Mouse (Mus musculus) splenic B cell, adult 2 months (primary cell): ENCODE data around the gene Tlr9.

Source experiments
- DNase-seq: peaks from one replicate; pipeline ENCODE4 v3.0.0-alpha.2; 2011; ENCODE audit warnings: low read depth, low spot score
- H3K27me3 ChIP-seq: 2 replicates; pipeline ENCODE4 v1.6.1; 2012; ENCODE audit warnings: mild to moderate bottlenecking, low read length, moderate library complexity, mixed read lengths; ENCODE audit not compliant: control insufficient read depth, poor library complexity, insufficient read depth, severe bottlenecking
- H3K36me3 ChIP-seq: 2 replicates; pipeline ENCODE4 v1.6.1; 2012; ENCODE audit warnings: mild to moderate bottlenecking, low read length, moderate library complexity, mixed read lengths; ENCODE audit not compliant: control insufficient read depth, poor library complexity, insufficient read depth, severe bottlenecking

The Tlr9 gene

DNA sequence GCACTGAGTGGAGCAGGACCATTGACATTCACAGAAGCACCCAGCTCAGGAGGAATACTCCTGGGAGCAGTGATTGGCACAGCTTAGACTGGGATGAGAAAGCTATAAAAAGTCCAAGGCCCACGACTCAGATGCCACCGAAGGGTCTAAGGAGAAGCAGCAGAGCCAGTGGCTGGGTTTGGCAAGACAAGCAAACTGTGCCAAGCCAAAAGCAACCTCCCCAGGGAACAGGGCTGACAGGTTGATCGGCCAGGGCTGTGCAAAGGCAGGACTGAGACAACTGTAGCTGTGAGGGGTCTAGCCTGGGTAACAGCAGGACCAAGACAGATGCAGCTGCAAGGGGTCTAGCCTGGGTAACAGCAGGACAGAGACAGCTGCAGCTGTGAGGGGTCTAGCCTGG is 10.6 kb downstream of the Tlr9 start:
- DNase-seq: no peak
- H3K27me3 ChIP-seq: no peaks in the 10 kb centered on the region
- H3K36me3 ChIP-seq: peaks cover 5% of the 10 kb centered on the region

DNA sequence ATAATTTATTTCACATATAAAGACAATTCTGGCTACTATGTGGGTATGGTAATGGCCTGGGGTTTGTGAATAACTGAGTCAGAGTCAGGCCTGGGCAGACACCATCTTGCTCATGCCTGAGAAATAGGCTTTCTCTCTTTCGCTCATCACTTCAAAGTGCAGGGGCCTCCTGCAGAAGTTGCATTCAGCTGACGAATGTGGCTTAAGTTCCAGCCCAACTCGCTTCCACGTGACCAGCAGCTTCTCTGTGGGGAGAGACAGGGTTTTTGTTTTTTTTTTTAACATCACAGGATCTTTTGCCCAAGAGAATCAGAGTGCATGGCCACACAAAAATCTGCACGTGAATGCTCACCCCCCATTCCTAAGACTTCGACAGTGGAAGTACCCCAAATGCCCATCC is 11.6 kb downstream of the Tlr9 start:
- Histone ChIP-seq H3K36me3 (peaks cover 4% of the 10 kb centered on the region), H3K27me3 (no peaks in the 10 kb centered on the region)
- no peak for DNase-seq

DNA sequence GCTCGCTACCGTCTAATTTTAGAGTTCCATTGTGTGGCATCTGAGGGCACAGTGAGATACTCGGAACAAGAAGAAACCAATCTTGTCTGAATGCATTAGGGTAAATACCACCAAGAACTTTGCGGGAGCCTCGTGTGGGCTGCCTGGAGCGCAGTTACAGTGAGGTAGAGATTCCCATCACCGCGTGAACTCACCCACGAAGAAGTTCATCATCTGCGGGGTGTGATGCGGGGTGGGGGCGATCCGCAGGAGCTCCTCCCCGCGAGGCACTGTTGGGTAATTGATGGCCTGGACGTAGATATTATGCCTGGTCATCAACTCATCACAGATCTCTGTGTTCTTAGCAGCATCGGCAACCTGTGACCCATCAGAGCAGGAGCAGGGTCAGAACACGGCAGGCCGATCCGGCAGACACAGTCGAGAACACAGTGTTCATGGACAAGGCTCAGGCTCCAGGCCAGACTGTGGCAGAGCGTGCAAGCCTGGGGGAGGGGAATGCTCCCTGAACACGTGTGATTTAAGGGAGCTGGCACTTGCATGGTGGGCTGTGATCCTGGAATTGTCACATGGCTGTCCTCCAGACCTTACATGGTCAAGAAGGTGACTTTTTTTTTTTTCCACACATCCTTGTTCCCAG is 12.9 kb downstream of the Tlr9 start:
- peaks cover 6% of the 10 kb centered on the region for H3K36me3 ChIP-seq
- DNase-seq: no peak

DNA sequence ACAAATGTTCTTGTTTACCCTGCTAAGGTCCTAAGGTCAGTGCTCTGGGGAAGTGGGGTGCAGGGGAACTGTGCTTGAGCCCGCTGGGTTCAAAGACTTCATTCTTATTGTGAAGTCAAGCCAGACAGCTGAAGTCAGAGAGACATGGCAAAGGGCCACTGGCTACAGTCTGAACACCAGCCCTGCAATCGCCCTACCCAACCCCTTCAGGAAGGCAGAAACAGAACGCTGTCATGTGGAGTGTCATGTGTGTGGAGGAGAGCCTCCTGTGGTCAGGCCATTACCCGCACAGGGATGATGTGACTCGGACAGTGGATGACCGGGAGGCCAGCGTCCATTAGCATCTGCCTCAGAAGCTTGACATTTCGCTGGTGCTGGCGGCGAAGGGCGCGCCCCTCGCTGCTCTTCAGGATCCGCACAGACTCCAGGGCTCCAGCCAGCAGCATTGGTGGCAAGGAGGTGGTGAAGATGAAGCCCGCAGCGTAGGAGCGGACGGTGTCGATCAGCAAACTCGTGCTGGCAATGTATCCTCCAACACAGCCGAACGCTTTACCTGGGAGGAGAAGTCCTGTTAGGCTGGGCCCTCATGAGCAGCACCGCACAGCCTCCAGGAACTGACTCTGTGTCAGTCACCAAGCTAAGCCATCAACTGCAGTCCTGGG is 13.9 kb downstream of the Tlr9 start:
- peaks cover 7% of the 10 kb centered on the region for H3K36me3 ChIP-seq
- H3K27me3 ChIP-seq: no peaks in the 10 kb centered on the region
- DNase-seq: no peak

More for the DNA sequence above, 12.9 kb downstream of the Tlr9 start:
- H3K27me3 ChIP-seq: no peaks in the 10 kb centered on the region

DNA sequence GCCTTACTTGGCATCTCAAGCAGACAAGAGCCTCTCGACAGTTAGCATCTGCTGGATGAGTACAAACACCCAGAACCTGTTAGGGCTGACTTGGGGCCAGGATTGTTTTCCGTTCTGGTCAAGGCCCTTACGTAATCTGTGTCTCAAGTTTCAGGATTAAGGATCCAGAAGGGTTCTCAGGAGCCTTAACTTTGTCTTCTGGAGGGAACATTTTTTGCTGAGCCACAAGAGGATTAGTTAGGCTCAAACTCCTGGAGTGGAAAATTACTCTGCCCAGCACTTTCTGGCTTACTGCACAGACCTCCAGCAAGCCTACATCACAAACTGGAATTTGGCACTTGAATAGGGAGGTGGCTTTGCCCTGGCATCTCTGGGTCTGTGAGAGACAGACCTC is 14.4 kb downstream of the Tlr9 start:
- DNase-seq: no peak
- Histone ChIP-seq H3K36me3 (peaks cover 10% of the 10 kb centered on the region), H3K27me3 (no peaks in the 10 kb centered on the region)

DNA sequence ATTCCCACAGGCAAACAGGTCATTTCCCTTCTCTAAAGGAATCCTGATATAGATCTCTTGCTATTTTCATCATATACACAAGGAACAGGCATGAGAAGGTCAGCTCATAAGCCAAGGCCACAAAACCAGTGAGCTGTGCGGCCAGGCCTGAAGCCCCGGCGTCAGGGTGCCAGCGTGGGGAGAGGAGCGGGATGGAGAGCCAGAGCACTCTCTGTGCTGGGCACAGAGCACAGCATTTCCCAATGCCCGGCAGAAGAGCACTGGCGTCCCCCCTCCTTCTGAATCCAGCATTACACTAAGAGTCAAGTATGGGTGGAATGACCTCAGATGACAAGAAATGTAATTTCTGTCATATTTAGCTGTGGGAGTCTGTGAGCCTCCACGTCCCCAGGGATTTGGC is 15.0 kb downstream of the Tlr9 start:
- DNase-seq: no peak
- H3K27me3 ChIP-seq: no peaks in the 10 kb centered on the region
- H3K36me3 ChIP-seq: peaks cover 10% of the 10 kb centered on the region

DNA sequence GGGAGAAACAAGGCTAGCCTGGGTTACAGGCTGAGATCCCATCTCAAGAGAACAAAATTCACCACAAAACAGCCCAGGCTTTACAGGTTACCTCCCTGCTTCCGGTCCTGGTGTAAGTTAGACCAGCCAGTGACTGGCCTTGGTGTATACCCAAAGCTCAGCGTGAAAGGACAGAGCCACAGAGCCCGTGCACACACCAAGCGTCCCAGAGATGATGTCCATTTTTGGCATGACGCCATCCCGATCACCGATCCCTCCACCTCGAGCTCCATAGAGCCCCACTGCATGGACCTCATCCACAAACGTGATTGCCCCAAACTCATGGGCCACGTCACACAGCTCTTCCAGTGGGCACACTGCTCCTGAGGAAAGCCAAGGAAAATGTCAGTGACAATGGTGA is 15.5 kb downstream of the Tlr9 start:
- peaks cover 10% of the 10 kb centered on the region for H3K36me3 ChIP-seq
- no peaks in the 10 kb centered on the region for H3K27me3 ChIP-seq
- no peak for DNase-seq

DNA sequence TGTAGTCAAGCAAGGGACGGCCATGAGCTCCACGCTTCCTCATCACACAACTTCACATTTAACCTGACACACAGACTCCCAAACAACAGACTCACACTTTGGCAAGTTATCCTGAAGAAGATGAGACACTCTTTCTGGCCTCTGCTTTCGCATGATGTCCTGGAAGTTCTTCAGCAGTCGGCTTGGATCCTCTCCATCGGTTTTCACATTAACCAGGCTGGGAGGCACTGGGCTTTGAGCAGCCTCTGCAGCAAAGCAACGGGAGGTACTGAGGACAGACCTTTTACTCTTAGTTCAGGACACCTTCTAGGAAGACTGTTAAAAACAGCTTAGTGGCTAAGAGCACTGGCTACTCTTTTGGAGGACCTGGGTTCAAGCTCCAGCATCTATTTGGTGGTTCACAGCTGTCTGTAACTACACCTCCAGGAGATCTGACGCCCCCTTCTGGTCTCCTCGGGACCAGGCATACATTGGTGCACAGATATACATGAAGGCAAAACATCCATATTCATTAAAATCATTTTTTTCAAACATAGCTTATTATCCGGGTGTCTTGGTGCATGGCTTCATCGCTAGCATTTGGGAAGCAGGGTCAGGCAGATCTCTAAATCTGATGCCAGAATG is 19.3 kb downstream of the Tlr9 start:
- no peak for DNase-seq
- no peaks in the 10 kb centered on the region for H3K27me3 ChIP-seq

DNA sequence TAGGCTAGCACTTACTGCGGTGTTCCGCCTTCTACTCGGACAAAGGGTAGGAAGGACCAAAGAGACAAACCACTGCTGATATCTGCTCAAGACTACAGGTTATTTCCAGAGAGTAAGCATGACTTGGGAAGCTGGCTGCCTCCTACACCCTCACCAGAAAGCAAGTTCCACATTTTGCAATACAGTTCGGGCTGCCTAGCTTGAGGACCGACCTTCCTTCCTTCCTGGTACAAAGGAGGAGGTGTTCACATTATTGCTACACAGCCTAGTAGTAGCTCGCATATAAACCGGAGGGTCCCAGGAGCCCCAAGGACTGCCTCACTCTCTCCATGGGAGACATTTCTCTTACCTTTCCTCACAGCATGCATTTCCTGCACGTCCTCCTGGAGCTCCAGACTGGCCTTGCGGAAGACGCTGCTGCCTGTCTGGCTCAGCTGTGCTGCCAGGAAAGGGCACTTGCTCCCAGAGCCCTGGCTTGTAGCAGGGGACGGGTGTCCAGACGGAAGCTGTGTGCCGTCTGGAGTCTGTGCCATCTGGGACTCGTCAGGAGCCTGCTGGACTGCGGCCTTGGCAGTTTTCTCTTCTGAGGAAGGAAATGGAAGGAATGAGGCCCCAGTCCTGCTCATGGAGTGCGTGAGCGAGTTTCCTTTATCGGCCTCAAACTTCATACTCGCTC is 20.6 kb downstream of the Tlr9 start:
- no peaks in the 10 kb centered on the region for H3K27me3 ChIP-seq
- DNase-seq: no peak
- peaks cover 7% of the 10 kb centered on the region; the same call in 1 of the 2 replicates for H3K36me3 ChIP-seq

More for the DNA sequence above, 19.3 kb downstream of the Tlr9 start:
- peaks cover 10% of the 10 kb centered on the region; the same call in 1 of the 2 replicates for H3K36me3 ChIP-seq

DNA sequence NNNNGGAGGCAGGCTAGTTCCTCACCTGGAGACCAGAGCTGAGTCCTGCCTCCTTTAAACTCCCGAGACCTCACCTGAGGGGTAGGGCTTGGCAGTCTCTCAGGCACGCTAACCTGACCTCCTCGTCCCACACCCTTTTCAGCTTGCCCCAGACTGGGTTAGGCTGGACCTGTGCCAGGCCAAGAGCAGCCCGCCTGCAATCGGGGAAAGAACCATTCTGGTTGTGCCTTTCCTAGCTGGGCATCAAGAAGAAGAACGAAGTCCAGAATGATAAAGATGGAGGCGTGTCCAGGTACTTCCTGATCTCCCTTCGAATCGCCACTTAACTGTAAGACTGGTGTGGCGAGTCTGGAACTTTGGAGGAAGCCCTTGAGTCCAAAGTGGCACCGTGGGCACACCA is 27.2 kb downstream of the Tlr9 start:
- H3K27me3 ChIP-seq: no peaks in the 10 kb centered on the region
- no peaks in the 10 kb centered on the region for H3K36me3 ChIP-seq
- no peak for DNase-seq

DNA sequence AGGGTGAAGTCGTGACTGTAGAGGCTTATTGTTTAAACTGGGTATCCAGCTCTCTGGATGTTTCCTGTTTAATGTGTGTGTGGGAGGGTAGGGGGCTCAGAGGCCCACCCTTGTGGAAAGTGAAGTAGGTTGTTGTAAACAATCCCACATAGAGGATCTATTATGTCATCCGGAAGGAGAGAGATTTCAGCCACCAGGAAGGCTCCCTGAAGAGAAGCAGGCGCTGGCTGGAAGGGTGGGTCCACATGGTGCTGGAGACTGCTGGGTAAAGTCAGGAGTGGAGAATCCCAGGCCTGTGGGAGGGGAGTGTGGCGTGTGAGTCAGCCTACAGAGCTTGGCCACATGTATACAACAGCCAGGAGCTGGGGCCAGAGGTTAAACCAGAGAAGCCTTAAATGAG is 27.8 kb downstream of the Tlr9 start:
- no peaks in the 10 kb centered on the region for H3K36me3 ChIP-seq
- DNase-seq: no peak
- H3K27me3 ChIP-seq: no peaks in the 10 kb centered on the region

DNA sequence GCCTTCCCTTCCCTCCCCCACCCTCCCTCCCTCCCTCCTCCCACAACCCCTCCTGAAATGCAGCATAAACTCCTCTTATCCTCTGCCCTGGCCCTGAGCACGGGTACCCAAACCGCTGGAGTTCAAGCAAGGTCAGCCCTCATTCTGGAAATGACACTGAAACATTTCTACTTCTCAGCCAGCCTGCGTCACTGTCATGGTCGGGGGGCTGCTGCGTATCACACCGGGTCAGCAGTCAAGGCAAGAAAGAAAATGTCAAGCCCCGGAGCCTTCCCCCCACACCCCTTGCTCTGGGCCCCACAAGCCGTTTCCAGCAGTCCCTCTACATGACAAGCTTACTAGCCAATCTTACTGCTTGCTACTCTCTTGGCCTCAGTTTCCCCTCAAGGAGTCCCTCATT is 28.7 kb downstream of the Tlr9 start:
- Histone ChIP-seq H3K27me3 (no peaks in the 10 kb centered on the region), H3K36me3 (no peaks in the 10 kb centered on the region)
- DNase-seq: no peak

DNA sequence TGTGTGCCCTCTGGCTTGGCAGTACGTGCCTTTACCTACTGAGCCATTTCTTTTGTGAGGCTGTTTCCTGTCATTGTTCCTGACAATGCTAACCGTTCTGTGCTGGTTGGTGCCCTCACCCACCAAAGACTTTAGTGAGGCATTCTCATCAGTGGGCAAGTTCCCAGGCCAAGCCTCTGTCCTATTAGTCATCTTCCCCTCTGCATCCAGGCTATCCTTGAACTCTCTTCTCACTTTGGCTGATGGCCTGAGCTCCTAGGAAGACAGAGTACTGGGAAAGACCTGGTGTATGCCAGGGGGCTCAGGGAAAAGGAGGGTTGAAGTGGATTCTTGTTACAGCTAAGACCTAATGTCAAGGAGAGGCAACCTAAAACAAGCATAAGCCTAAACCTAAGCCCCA is 31.6 kb downstream of the Tlr9 start:
- Histone ChIP-seq H3K27me3 (no peaks in the 10 kb centered on the region), H3K36me3 (no peaks in the 10 kb centered on the region)
- DNase-seq: no peak

DNA sequence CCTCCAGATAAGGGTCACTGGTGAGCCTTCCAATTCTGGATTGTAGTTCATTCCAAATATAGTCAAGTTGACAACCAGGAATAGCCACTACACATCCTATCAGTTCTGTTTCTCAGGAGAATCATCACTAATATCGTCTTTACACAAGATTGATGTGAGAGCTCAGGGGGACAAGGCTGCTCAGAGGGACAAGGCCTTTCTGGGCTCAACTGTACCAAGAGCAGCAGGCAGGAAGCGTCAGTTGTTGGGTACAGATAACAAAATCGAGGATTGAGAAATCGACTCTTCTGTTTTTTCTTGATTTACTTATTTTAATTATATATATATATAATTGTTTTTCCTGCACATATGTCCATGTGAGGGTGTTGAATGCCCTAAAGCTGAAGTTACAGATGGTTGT is 36.0 kb downstream of the Tlr9 start:
- no peak for DNase-seq
- H3K36me3 ChIP-seq: no peaks in the 10 kb centered on the region
- no peaks in the 10 kb centered on the region for H3K27me3 ChIP-seq

DNA sequence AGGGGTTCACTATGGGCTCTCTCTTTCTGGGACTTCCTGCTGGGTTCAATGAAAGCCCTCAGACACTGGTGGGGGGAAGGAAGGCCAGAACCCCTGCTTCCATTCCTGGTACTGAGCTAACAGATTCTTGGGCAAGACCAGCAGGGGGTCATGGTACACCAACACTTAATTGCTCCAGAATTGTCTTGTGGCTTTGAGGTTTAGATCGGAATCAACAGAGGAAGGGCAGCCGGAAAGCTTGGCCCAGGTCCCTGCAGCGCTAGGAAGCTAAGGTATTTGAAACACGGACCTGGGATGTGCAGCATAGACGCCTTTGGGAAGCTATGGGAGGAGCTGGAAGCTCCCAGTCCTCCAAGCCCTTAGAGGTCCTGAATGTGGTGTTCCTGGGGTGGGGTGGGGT is 36.6 kb downstream of the Tlr9 start:
- no peak for DNase-seq
- Histone ChIP-seq H3K27me3 (no peaks in the 10 kb centered on the region), H3K36me3 (no peaks in the 10 kb centered on the region)
